Mouse (Mus musculus): ENCODE measurements around the gene Ankrd49.

Gene Ankrd49

DNA sequence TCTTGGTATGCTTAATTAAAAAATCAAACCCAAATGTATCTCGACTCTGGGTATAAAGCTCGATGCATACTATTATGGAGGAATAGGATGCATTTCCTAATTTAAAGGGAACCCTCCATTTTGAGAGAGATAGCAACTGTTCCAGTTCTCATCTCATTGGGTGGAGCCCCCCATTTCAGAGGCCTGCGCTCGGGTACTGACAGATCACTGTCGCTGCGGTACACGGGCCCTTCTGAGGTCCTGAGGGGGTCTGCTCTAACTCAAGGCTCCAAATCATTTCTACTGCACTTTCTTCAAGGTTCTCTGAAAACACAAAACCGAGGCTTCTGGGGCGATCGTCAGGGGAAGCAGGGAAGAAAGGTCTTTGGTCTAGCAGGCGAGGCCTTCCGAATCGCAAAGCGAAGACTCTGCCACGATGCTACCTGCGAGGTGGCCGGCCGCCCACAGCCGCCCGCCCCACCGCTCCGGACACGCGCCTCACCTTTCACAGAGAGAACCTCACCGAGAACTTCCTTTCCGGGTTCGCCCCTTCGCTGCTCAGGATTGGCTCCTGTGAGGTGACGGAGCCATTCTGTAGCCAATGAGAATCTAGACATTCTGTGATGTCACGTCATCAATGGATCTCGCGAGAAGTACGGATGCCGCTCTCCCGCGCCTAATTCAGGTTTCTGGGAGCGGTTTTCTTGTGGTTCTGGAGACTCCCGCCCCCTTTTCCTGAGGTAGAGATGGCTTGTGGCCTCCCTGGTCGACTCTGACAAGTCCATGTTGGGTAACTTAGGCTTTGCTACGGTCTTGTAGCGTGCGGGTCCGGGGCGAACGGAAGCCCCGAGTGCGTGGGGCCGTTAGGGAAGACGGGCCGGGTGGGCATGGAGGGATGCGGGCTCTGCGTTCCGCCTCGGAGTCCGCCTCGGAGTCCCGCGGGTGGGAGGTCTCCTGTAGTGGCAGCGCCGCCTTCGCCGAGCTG is at the start of gene Ankrd49, which contains the start of gene Mre11a:
Gene Ankrd49 (minus strand): TSS at position 818 of the 964 bp plus-strand sequence.
Gene Mre11a (plus strand): TSS at position 616 of the 964 bp plus-strand sequence.
- CTCF ChIA-PET = interaction anchor here in 1 of 4 experiments (1.2 kb wide), 1 partner anchor 19 kb away, joined by 3 read pairs; no protein-coding TSS in a partner anchor
- POLR2A ChIA-PET = interaction anchor here in 3 of 4 experiments (0.6 to 1.4 kb wide), 18 partner anchors 9 to 527 kb away, joined by 3 to 5 read pairs (median 3); partner anchors contain the start of genes Cwc15 (in 2 of the 3), Kdm4d (in 2 of the 3), 4931406C07Rik (in 1 of the 3) and Fut4 (in 1 of the 3)

DNA sequence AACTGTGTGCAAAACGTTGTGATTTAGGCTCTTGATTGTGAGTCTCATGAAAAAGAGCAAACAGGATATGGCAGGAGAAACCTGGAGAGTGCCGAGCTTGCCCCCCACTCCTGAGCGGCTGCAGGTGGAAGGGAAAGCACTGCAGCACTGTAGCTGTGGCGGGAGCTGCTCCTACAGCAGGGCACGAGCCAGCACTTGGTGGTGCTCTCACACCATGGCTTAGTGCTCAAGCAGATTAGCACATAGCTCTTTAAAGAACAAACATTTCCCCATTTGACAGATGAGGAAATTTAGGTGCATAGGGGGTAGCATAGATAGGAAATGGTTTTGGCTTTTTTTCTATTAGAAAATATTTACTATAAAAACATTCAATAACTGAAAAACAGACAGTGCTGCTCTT is 47.4 kb upstream of the Ankrd49 start:
- ChIA-PET POLR2A (interaction anchor here in 1 of 4 experiments (0.6 to 1.2 kb wide), 4 partner anchors 10 to 27 kb away, joined by 3 read pairs; no protein-coding TSS in a partner anchor), CTCF (no interaction called here)

DNA sequence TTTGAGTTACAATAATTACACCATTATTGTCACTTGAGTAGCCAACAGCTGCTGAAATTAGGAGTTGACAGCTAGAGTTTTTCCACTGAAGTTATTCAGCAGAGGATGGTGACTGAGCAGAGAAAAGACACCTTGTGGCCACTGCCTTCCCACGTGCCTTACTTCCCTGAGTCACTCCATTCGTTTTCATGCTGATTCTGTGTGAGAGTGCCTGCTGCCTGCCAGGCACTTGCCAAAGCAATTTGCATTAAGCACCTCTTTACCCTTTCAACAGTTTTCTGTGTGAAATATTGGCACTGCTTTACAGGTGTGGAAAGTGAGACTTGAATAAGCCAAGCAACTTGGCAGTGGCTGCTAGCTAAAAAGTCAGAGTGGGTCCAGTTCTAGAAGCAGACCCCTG is 43.2 kb upstream of the Ankrd49 start:
- ChIA-PET POLR2A (interaction anchor here in 1 of 4 experiments (0.5 to 2.8 kb wide), 5 partner anchors 10 to 207 kb away, joined by 3 to 9 read pairs (median 4); no protein-coding TSS in a partner anchor), CTCF (interaction anchor here in 1 of 4 experiments (0.7 kb wide), 1 partner anchor 187 kb away, joined by 3 read pairs; no protein-coding TSS in a partner anchor)

DNA sequence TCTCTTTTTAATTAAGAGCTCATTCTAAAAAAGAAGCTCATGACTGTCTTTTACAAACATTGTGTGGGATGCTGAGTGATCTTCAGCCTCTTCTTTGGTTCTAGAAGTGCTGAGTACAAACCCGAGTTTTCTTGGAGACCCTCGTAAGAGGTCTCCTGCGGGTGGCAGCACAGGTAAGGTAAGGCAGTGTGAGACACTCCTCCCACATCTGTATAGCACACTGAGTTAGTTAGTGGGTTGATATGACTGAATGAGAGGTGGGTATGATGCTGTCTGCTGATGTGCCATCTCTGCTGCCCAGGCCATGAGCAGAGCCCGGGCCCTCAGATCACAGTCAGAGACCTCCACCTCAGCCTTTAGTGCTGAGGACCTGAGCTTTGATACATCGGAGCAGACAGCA is 40.2 kb upstream of the Ankrd49 start:
- POLR2A ChIA-PET = interaction anchor here in 2 of 4 experiments (0.5 to 3.2 kb wide), 5 partner anchors 11 to 324 kb away, joined by 3 to 19 read pairs (median 7); partner anchors contain the start of genes Cwc15 (in 1 of the 2) and Kdm4d (in 1 of the 2)
- CTCF ChIA-PET = interaction anchor here in 2 of 4 experiments (0.6 to 3.0 kb wide), 2 partner anchors 191 to 209 kb away, joined by 3 to 20 read pairs; no protein-coding TSS in a partner anchor

DNA sequence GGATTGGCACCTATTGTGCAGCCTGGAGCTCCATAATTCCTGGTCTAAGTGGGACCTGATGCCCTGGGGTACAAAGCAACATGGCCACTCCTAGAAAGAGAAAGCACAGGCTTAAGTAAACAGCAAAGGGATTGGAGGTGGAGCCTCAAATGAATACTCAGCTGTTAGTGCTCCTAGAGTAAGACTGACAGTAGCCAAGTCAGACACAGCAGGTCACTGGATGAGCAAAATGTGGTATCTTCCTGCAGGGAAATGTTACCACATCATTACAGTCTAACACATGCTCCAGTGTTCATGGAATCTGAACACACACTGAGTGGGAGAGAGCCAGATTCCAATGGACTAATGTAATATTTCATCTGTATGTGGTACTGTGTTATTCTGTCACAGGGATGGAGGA is 36.7 kb upstream of the Ankrd49 start:
- ChIA-PET POLR2A (interaction anchor here in 1 of 4 experiments (1.1 to 2.1 kb wide), 4 partner anchors 14 to 33 kb away, joined by 3 to 11 read pairs (median 3); no protein-coding TSS in a partner anchor), CTCF (no interaction called here)

DNA sequence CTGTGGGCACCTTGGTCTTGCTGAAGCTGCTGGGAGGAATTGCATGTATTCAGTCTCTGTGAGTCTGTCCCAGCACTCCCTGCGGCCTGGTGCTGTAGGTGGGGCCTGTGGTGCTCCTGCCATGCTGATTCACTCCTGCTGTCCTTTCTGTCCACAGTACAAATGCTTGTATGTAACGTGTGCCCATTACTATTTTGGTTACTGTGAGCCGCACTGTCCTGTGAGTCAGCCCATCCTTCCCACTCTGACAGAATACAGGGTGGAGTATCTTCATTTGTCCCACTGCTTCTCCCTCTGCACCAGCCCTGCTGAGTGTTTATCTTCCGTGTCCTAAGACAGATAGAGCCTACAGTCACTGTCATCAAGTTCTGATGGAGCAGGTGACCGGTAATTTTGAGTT is 25.5 kb upstream of the Ankrd49 start:
- ChIA-PET POLR2A (interaction anchor here in 2 of 4 experiments (0.6 to 1.7 kb wide), 2 partner anchors 16 to 17 kb away, joined by 4 read pairs; no protein-coding TSS in a partner anchor), CTCF (interaction anchor here in 1 of 4 experiments (0.7 kb wide), 1 partner anchor 10 kb away, joined by 4 read pairs; no protein-coding TSS in a partner anchor)

DNA sequence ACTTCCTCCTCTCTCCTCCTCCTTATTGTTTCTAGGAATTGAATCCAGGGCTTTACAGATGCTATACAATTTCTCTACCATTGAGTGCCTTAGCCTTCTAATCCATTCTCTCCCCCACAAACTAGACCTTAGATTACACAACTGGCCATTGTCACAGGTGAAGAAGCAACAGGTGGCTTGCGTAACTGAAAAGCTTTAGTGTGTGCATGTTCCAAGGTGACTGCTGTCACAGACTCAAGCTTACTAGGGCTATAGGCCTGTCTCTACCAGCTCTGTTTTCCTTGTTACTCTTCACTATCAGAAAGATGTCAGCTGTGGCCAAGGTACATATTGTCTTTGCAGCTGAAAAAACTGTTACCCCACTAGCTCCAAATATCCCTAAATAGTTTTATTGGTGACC is 22.1 kb upstream of the Ankrd49 start:
- CTCF ChIA-PET = no interaction called here
- POLR2A ChIA-PET = interaction anchor here in 3 of 4 experiments (0.6 to 3.3 kb wide), 6 partner anchors 9 to 306 kb away, joined by 3 to 9 read pairs (median 4); partner anchors contain the start of gene Cwc15 (in 1 of the 3)

DNA sequence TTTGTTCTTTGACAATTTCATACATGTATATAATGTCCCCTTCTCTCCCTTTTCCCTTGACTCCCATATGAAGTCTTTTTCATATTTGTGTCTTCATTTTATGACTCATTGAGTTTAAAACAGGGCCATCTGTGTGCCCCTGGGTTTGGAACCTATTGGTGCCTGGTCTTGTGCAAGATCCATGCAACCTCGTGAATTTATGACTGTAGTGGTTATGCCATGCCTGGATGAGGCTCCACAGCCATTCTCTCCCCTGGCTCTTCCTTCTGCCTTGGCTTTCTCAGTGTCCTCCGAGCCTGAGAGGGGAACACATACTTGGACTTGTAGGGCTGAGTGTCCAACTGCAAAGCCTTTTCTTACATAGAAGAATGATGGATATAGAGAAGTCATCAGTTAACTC is 21.1 kb upstream of the Ankrd49 start:
- ChIA-PET POLR2A (interaction anchor here in 2 of 4 experiments (0.9 to 3.3 kb wide), 5 partner anchors 13 to 305 kb away, joined by 3 to 9 read pairs (median 3); partner anchors contain the start of gene Cwc15 (in 1 of the 2)), CTCF (no interaction called here)

DNA sequence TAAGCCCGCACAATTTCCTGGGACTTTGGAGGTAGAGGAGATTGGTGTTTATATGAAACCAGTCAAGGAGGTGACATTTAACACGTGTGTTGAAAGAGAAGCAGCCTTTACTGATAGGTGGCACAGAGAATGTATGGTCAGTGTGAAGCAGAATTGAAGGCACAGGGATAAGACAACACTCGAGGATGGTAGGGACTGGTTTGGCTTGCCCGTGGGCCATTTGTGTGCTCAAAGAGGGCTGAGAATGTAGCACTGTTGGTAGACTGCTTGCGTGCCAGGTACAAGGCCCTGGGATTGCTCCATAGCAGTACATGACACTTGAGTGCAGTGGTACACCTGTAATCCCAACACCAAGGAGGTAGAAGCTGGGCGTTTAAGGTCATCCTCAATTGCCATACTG is 2.7 kb upstream of the Ankrd49 start:
- ChIA-PET POLR2A (interaction anchor here in 3 of 4 experiments (0.6 to 1.2 kb wide), 5 partner anchors 9 to 246 kb away, joined by 3 to 11 read pairs (median 3); no protein-coding TSS in a partner anchor), CTCF (interaction anchor here in 1 of 4 experiments (0.6 kb wide), 1 partner anchor 108 kb away, joined by 5 read pairs; no protein-coding TSS in a partner anchor)

DNA sequence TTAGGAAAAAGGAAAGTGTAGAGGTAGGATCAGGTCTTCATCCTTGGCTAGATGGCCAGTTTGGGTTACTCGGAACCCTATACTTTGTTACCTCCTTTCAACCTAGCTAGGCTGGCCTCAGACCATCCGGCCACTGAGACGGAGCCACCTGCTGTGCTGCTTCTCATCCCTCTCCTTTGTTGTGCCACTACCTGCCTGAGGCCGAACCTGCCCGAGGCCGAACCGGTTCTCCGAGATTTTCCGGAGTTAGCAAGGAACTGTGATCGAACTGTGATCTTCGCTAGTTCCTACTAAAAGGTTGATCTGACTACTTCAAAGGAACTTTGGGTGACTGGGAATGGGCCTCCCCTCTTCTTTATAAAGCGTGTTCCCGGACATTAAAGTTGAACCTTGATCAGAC is 6.3 kb downstream of the Ankrd49 start:
- ChIA-PET CTCF (interaction anchor here in 1 of 4 experiments (0.7 kb wide), 1 partner anchor 13 kb away, joined by 3 read pairs; no protein-coding TSS in a partner anchor), POLR2A (interaction anchor here in 1 of 4 experiments (0.8 kb wide), 1 partner anchor 9 kb away, joined by 3 read pairs; no protein-coding TSS in a partner anchor)

DNA sequence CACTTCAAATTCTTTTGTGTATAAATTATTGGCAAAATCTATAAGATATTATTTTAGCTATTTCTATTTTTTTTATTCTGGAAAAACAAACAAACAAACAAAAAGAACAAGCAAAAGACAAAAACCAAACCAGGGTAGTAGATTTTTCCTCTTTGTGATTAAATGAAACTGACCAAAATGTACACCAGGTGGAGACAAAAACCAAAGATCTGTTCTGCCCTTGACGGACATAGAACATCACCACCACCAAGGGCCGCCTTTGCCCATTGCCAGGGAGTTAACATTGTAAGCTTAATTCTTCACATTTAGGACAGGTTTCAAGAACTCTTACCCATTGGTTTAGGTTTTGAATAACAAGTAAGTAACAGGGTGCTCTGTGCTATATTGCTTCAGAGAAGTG is 10.8 kb downstream of the Ankrd49 start:
- CTCF ChIA-PET = interaction anchor here in 2 of 4 experiments (0.6 to 1.1 kb wide), 4 partner anchors 75 to 1106 kb away, joined by 3 read pairs; no protein-coding TSS in a partner anchor
- POLR2A ChIA-PET = interaction anchor here in 2 of 4 experiments (1.1 to 1.6 kb wide), 3 partner anchors 10 to 62 kb away, joined by 3 to 4 read pairs (median 3); no protein-coding TSS in a partner anchor

DNA sequence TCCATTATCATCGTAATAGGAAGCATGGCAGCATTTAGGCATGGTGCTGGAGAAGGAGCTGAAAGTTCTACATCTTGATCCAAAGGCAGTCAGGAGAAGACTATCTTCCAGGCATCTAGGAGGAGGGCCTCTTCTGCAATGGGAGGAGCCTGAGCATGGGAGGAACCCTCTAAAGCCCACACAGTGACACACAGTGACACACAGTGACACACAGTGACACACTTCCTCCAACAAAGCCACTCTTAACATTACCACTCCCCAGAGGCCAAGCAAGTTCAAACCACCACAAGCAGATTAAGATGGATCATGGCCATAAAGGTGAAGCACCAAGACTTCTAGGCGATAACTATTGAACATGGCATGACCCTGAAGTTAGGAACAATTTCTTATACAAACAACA is 12.6 kb downstream of the Ankrd49 start:
- CTCF ChIA-PET = interaction anchor here in 1 of 4 experiments (1.1 kb wide), 1 partner anchor 244 kb away, joined by 3 read pairs; no protein-coding TSS in a partner anchor
- POLR2A ChIA-PET = interaction anchor here in 2 of 4 experiments (0.7 to 1.4 kb wide), 2 partner anchors 25 to 244 kb away, joined by 3 to 4 read pairs; no protein-coding TSS in a partner anchor

DNA sequence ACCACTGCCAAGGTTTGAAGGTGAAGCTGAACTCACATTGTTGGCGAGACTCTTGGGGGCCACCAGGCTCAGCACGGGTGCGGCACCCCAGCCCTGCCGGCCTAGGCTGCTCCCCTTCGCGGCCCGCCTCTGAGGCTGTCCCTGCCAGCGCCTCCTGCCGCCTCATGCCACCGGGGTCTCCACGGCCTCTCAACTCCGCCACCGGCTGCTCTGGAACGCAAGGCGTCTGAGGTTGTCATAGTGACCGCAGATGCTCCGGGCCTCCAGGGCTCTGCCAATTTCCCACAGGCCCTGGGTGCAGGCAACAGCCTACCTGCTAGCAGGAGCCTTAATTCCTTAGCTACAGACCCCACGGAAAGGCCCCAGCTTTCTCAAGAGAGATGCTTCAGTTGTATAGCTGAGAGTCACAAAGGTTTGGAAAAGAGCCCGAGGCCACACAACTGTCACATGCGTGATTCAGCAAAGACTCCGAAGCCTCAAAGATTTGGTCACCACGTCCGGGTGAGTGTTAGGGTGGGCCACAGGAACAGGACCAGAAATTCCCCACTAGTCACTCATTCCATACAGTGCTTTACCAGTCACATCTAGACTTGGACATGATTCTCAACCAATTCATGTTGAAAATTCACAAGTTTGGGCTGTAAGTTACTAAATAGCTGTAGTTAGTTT is 13.7 kb downstream of the Ankrd49 start, which contains the start of gene 1700012B09Rik:
Gene 1700012B09Rik (minus strand): TSS at position 228 of the 669 bp plus-strand sequence.
- ChIA-PET POLR2A (interaction anchor here in 1 of 4 experiments (0.9 to 1.5 kb wide), 4 partner anchors 8 to 18 kb away, joined by 3 to 6 read pairs (median 4); no protein-coding TSS in a partner anchor), CTCF (interaction anchor here in 2 of 4 experiments (0.6 to 1.2 kb wide), 3 partner anchors 72 to 245 kb away, joined by 3 read pairs; no protein-coding TSS in a partner anchor)

DNA sequence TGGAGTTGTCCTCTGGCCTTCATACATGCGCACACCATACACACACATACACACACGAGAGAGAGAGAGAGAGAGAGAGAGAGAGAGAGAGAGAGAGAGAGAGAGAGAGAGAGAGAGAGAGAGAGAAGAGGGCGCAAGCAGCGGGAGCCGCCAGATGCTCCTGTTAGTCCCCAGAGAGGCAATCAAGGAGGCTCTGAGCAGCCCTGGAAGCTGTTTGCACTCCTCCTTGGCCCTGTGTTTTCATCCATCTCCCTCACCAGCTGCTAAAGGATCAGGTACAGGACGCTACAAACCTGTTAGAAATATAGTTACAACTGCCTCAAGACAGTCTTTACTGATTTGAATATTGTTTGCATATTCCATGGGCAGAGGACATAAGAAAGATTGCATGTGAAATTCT is 14.8 kb downstream of the Ankrd49 start:
- ChIA-PET POLR2A (interaction anchor here in 2 of 4 experiments (0.7 to 1.5 kb wide), 4 partner anchors 9 to 19 kb away, joined by 3 to 4 read pairs (median 3); partner anchors contain the start of genes Ankrd49 (in 1 of the 2) and Mre11a (in 1 of the 2)), CTCF (interaction anchor here in 3 of 4 experiments (0.5 to 1.5 kb wide), 4 partner anchors 70 to 1462 kb away, joined by 3 to 10 read pairs (median 4); no protein-coding TSS in a partner anchor)

DNA sequence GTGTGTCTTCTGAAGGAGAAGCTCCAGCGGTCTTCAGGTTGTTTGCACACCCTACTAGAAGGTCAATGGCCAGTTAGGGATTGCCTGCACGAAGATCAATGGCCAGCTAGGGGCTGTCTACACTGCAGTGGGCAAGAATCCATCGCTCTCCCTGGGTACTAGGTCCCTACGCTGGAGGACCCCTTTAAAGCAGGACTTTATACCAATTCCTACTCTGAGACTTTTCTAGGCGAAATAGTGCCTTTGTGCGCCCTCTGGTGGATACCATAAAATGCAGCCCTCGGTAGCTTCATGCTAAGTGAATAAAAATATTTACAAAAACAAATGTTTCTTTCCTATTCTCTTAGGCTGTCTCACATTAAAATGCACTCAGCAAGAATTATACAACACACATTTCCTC is 19.9 kb downstream of the Ankrd49 start:
- ChIA-PET POLR2A (interaction anchor here in 1 of 4 experiments (1.1 kb wide), 1 partner anchor 241 kb away, joined by 3 read pairs; no protein-coding TSS in a partner anchor), CTCF (interaction anchor here (0.5 to 3.3 kb wide), 31 partner anchors 9 to 1780 kb away, joined by 3 to 18 read pairs (median 3); partner anchors contain the start of genes Kdm4d (in 2 of the 4), Ankrd49 (in 1 of the 4), Cwc15 (in 1 of the 4) and Fut4 (in 1 of the 4))

DNA sequence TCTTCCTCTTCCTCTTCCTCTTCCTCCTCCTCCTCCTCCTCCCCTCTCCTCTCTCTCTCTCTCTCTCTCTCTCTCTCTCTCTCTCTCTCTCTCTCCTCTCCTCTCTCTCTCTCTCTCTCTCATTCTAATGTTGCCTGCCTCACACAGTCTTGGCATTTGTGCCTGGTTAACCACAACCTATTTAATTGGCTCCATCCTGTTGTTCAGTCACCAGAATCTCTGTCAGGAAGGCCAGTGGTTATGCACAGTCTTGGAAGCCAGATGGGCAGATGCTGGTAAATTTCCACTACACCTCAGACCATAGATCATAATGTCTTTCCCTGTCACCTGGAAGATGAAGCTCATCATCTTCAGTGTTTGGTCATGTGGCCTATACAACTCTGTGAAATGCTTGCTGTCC is 25.4 kb downstream of the Ankrd49 start:
- ChIA-PET CTCF (no interaction called here), POLR2A (interaction anchor here in 1 of 4 experiments (1.2 kb wide), 1 partner anchor 12 kb away, joined by 3 read pairs; no protein-coding TSS in a partner anchor)

DNA sequence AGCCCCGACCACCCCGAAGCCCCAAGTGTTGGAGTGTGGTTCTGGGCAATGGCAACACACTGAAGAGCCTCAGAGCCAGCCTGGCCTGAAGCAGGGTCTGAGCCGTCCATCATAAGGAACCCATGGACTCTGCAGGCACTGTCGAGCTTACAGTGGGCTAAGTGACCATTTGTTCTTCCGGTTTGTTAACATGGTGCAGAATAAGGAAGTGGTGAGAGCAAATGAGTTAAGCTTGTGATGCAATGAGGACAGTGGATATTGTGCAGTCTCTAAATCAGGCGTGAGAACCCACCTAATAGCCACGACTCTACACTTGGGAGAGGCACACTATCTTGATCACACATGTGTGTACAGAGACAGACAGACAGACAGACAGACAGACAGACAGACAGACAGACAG is 26.1 kb downstream of the Ankrd49 start:
- POLR2A ChIA-PET = no interaction called here
- CTCF ChIA-PET = no interaction called here
